Mouse (Mus musculus): Measurements from ENCODE around the gene Lyg2.

DNA sequence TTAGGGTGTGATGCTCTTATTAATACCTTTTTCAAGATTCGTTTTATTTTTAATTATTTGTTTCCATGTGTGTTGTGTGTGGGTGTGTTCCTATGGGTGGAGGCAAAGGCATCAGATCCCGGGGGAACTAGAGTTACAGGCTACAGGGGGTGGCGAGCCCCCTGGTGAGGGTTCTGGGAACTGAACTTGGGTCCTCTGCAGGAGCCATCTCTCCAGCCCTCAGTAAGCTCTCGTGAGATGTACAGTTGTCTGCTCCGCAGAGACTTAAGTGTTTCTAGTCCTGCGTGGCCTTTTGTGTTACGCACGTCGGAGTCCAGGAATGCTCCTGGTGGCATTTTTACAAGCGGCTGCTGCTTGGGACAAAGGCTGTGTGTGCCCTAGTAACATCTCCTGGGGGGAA lies 49.3 kb upstream of the Lyg2 start:
- TF ChIP-seq CTCF (IDR thresholded peaks at IDR 0.05; ENCODE audit: control insufficient read depth, insufficient read depth, insufficient replicate concordance, low read depth, low read length) = no peak
- no peak for TF ChIP-seq POLR2A (IDR thresholded peaks at IDR 0.05; ENCODE audit: control insufficient read depth, low read depth, low read length)

Measured in testis, adult 2 months (tissue).